Mouse (Mus musculus): ENCODE data around the gene Clec3b. TPM values are rescaled to one million over a fixed set of nuclear protein-coding genes. Genes with fewer than 3 reads are reported as not detected.

Clec3b gene
- total and polyA plus RNA-seq, 2 experiments from 2014 or later: 3.8 to 6.9 TPM

GRCm38 (mm10) chr9:123180003-123180402, 29.3 kb downstream of the Clec3b start:
- H3K4me2 ChIP-seq (ENCODE audit: low read depth, low read length): no peak overlapping the region
- WGBS: 89% methylated on average over 6 of the region's 6 CpGs

GRCm38 (mm10) chr9:123183226-123183625, 32.5 kb downstream of the Clec3b start:
- H3K9ac ChIP-seq (replicated peaks; ENCODE audit: low read length): no peak overlapping the region
- no peak overlapping the region for H3K4me3 ChIP-seq (ENCODE audit: low read length)
- no peaks in the 10 kb centered on the region for H3K4me1 ChIP-seq (ENCODE audit: insufficient read depth, low read length)
- TF ChIP-seq CTCF (IDR thresholded peaks at IDR 0.05; ENCODE audit: low read depth): no peak
- 64% methylated on average over 8 of the region's 8 CpGs for WGBS
- no peak overlapping the region for H3K4me2 ChIP-seq (ENCODE audit: low read depth, low read length)
- H3K27me3 ChIP-seq (ENCODE audit: insufficient read depth, low read length): no peaks in the 10 kb centered on the region
- H3K36me3 ChIP-seq (ENCODE audit: insufficient read depth, low read length): no peaks in the 10 kb centered on the region
- H3K9me3 ChIP-seq (ENCODE audit: low read length): no peaks in the 10 kb centered on the region
- DNase-seq (ENCODE audit: low spot score): no peak
- ATAC-seq: no peak
- no peak overlapping the region for H3K27ac ChIP-seq

More at GRCm38 (mm10) chr9:123180003-123180402, 29.3 kb downstream of the Clec3b start:
- H3K4me3 ChIP-seq (ENCODE audit: low read length): no peak overlapping the region
- H3K9ac ChIP-seq (replicated peaks; ENCODE audit: low read length): no peak overlapping the region
- ATAC-seq (no peak), DNase-seq (ENCODE audit: low spot score) (no peak)
- no peaks in the 10 kb centered on the region for H3K27me3 ChIP-seq (ENCODE audit: insufficient read depth, low read length)
- H3K36me3 ChIP-seq (ENCODE audit: insufficient read depth, low read length): no peaks in the 10 kb centered on the region
- H3K4me1 ChIP-seq (ENCODE audit: insufficient read depth, low read length): no peaks in the 10 kb centered on the region
- no peak overlapping the region for H3K27ac ChIP-seq
- H3K9me3 ChIP-seq (ENCODE audit: low read length): no peaks in the 10 kb centered on the region
- TF ChIP-seq CTCF (IDR thresholded peaks at IDR 0.05; ENCODE audit: low read depth): no peak

- Histone ChIP-seq H3K9me3 (ENCODE audit: low read length) (no peaks in the 10 kb centered on the region), H3K27ac (no peak overlapping the region), H3K36me3 (ENCODE audit: insufficient read depth, low read length) (no peaks in the 10 kb centered on the region), H3K4me2 (ENCODE audit: low read depth, low read length) (no peak overlapping the region), H3K4me1 (ENCODE audit: insufficient read depth, low read length) (no peaks in the 10 kb centered on the region), H3K27me3 (ENCODE audit: insufficient read depth, low read length) (no peaks in the 10 kb centered on the region), H3K4me3 (ENCODE audit: low read length) (no peak overlapping the region), H3K9ac (replicated peaks; ENCODE audit: low read length) (no peak overlapping the region)
- ATAC-seq: no peak
- no peak for DNase-seq (ENCODE audit: low spot score)
- no peak for TF ChIP-seq CTCF (IDR thresholded peaks at IDR 0.05; ENCODE audit: low read depth)
- WGBS: 44% methylated on average over 2 of the region's 2 CpGs
Measured at GRCm38 (mm10) chr9:123185546-123185945, 34.8 kb downstream of the Clec3b start.

GRCm38 (mm10) chr9:123186151-123186550, 35.4 kb downstream of the Clec3b start:
- no peaks in the 10 kb centered on the region for H3K36me3 ChIP-seq (ENCODE audit: insufficient read depth, low read length)
- H3K27ac ChIP-seq: no peak overlapping the region
- DNase-seq (ENCODE audit: low spot score) (no peak), ATAC-seq (no peak)
- H3K4me2 ChIP-seq (ENCODE audit: low read depth, low read length): no peak overlapping the region
- H3K9ac ChIP-seq (replicated peaks; ENCODE audit: low read length): no peak overlapping the region
- no peak for TF ChIP-seq CTCF (IDR thresholded peaks at IDR 0.05; ENCODE audit: low read depth)
- H3K4me3 ChIP-seq (ENCODE audit: low read length): no peak overlapping the region
- H3K27me3 ChIP-seq (ENCODE audit: insufficient read depth, low read length): no peaks in the 10 kb centered on the region
- no peaks in the 10 kb centered on the region for H3K9me3 ChIP-seq (ENCODE audit: low read length)
- H3K4me1 ChIP-seq (ENCODE audit: insufficient read depth, low read length): no peaks in the 10 kb centered on the region
- WGBS: 82% methylated on average over 5 of the region's 5 CpGs

GRCm38 (mm10) chr9:123187589-123187988, 36.8 kb downstream of the Clec3b start:
- 98% methylated on average over 5 of the region's 5 CpGs for WGBS
- no peaks in the 10 kb centered on the region for H3K4me1 ChIP-seq (ENCODE audit: insufficient read depth, low read length)
- H3K36me3 ChIP-seq (ENCODE audit: insufficient read depth, low read length): no peaks in the 10 kb centered on the region
- no peak overlapping the region for H3K4me2 ChIP-seq (ENCODE audit: low read depth, low read length)
- no peak for ATAC-seq
- no peak overlapping the region for H3K4me3 ChIP-seq (ENCODE audit: low read length)
- no peak for TF ChIP-seq CTCF (IDR thresholded peaks at IDR 0.05; ENCODE audit: low read depth)
- no peaks in the 10 kb centered on the region for H3K27me3 ChIP-seq (ENCODE audit: insufficient read depth, low read length)
- H3K9ac ChIP-seq (replicated peaks; ENCODE audit: low read length): no peak overlapping the region
- H3K9me3 ChIP-seq (ENCODE audit: low read length): no peaks in the 10 kb centered on the region
- H3K27ac ChIP-seq: no peak overlapping the region
- DNase-seq (ENCODE audit: low spot score): no peak

- H3K27me3 ChIP-seq (ENCODE audit: insufficient read depth, low read length): no peaks in the 10 kb centered on the region
- no peak for ATAC-seq
- no peak overlapping the region for H3K4me3 ChIP-seq (ENCODE audit: low read length)
- 93% methylated on average over 2 of the region's 2 CpGs for WGBS
- TF ChIP-seq CTCF (IDR thresholded peaks at IDR 0.05; ENCODE audit: low read depth): no peak
- no peak overlapping the region for H3K4me2 ChIP-seq (ENCODE audit: low read depth, low read length)
- H3K9me3 ChIP-seq (ENCODE audit: low read length): no peaks in the 10 kb centered on the region
- DNase-seq (ENCODE audit: low spot score): no peak
- H3K9ac ChIP-seq (replicated peaks; ENCODE audit: low read length): no peak overlapping the region
- H3K36me3 ChIP-seq (ENCODE audit: insufficient read depth, low read length): no peaks in the 10 kb centered on the region
- H3K4me1 ChIP-seq (ENCODE audit: insufficient read depth, low read length): no peaks in the 10 kb centered on the region
- H3K27ac ChIP-seq: no peak overlapping the region
Measured at GRCm38 (mm10) chr9:123188271-123188670, 37.5 kb downstream of the Clec3b start.

- DNase-seq (ENCODE audit: low spot score): no peak
- 63% methylated on average over 3 of the region's 3 CpGs for WGBS
Measured at GRCm38 (mm10) chr9:123200116-123200515, 49.4 kb downstream of the Clec3b start.

More at GRCm38 (mm10) chr9:123200116-123200515, 49.4 kb downstream of the Clec3b start:
- no peak for TF ChIP-seq CTCF (IDR thresholded peaks at IDR 0.05; ENCODE audit: low read depth)
- Histone ChIP-seq H3K4me2 (ENCODE audit: low read depth, low read length) (no peak overlapping the region), H3K9me3 (ENCODE audit: low read length) (no peaks in the 10 kb centered on the region), H3K36me3 (ENCODE audit: insufficient read depth, low read length) (no peaks in the 10 kb centered on the region), H3K4me1 (ENCODE audit: insufficient read depth, low read length) (no peaks in the 10 kb centered on the region), H3K27ac (no peak overlapping the region), H3K4me3 (ENCODE audit: low read length) (no peak overlapping the region), H3K9ac (replicated peaks; ENCODE audit: low read length) (no peak overlapping the region), H3K27me3 (ENCODE audit: insufficient read depth, low read length) (no peaks in the 10 kb centered on the region)
- ATAC-seq: no peak

Measured in hindbrain, postnatal 0 days (tissue).